Mouse (Mus musculus) embryo, embryonic 10.5 days (tissue): ENCODE results near the gene Bak1.
"Not testable (repeated sequence)": the region's sequence is repeated elsewhere in the genome, so short reads cannot be mapped to it uniquely, and the experiment has no call there.

Source experiments
- DNase-seq: peaks from one replicate; pipeline ENCODE4 v3.0.0-alpha.2; 2015; ENCODE audit warnings: low spot score

Bak1 gene

DNA sequence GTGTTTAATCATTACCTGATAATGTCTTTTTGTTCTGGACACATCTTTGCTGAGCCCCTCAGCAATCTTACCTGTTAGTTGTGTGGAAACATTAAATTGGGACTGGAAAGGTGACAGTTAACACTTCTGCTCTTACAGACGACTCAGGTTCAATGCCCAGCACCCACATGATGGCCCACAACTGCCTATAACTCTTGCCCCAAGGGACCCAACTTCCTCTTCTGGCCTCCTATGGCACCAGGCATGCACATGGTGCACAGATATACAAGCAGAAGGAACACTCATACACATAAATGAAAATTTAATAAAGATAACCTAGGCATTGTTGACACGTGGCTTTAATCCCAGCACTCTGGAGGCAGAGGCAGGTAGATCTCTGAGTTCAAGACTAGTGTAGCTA lies 49.4 kb downstream of the Bak1 start:
- no peak for DNase-seq

DNA sequence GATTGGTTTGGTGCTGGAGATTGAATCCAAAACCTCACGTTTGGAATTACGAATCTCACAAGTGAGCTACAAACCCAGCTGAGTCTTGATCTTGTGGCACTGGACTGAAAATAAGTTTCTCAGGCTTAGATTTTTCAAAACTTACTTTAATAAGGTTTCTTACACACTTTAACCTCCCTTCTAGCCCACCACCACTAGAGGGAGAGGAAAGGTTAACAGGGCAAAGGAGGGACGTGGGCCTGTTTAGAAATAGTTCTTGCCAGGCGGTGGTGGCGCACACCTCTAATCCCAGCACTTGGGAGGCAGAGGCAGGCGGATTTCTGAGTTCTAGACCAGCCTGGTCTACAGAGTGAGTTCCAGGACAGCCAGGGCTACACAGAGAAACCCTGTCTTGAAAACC lies 51.5 kb downstream of the Bak1 start:
- not testable (repeated sequence) for DNase-seq

DNA sequence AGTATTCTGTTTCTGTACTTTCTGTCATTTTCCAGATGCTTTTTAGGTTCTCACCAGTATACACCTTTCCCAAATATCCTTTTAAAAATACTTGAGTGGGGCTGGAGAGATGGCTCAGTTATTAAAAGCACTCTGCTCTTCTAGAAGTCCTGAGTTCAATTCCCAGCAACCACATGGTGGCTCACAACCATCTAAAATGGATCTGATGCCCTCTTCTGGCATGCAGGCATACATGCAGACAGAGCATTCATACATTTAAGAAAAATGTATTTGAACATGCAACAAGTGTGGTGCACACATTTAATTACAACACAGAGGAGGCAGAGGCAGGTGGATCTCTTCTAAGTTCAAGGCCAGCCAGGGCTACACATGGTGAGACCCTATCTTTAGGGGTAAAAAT lies 53.4 kb downstream of the Bak1 start:
- DNase-seq = no peak

DNA sequence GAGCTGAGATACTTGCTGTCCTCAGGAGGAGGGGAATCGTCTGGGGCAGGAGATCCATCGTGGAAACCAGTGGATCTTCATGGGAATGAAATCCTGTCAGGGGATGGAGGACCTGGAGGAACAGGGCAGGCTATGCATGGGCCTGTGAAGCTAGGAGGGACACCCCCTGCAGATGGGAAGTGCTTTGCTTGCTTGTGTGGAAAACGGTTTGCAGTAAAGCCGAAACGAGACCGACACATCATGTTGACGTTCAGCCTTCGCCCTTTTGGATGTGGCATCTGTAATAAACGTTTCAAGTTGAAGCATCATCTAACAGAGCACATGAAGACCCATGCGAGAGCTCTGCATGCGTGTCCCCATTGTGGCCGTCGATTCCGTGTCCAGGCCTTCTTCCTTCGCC lies 54.3 kb downstream of the Bak1 start:
- no peak for DNase-seq

DNA sequence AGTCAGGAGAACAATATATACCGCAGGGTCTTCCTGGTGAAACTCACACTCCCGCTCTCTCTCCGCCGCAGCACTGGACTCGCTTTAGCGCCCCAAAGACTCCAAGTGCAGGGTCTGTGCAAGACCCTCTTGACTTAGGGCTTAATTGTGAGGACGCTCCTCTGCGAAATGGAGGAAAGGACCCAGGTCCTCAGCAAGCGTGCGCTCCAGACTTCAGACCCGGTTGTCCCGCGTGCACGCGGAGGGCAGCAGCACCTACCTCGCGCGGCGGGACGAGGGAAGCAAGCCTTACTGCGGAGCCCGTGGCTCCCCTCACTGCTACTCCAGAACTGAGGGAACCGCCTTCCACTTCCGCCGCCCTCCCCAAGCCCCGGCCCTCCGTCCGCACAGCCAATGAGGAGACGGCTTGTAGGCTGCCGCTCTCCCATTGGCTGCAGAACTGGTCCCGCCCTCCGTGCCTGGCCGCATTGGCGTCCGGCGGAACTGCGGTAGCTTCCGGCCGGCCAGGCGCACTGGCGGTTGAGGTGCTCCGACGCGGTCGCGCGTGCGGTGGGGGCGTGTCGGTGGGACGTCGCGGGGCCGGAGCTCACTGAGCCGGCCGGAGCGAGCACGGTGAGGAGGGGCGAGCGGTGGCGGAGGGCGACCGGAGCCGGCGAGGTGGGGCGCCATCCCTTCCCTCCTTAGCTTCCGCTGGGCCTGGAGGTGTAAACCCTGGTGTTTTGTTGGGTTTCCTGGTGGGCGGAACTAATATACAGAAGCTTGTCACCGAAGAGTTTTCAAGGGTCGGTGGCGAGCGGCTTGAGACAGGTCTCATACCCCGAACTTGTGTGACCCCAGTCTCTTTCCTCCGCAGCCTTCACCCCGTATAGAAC lies 55.9 kb downstream of the Bak1 start, which contains the start of gene Zbtb9:
Zbtb9 (plus strand) TSS at position 465 of the 872 bp plus-strand sequence.
- DNase-seq = peak; percentile 97

DNA sequence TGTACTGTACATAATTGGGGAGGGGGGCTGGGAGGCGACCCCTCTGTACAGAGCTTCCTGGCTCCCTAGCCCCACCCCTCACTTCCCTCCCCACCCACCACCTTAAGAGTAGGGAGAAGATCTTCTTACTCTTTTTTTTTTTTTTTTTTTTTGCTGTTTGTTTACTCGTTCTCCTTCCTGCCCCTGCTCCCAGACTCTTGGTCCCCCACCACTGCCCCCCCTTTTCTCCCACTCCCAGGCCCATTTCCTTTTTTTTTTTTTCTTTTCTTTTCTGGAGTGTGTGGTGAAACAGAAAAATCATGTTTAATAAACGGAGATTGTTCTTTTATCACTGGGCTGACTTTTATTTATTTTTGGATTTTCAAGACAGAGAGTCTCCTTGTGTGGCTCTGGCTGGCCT lies 56.7 kb downstream of the Bak1 start:
- no peak for DNase-seq

DNA sequence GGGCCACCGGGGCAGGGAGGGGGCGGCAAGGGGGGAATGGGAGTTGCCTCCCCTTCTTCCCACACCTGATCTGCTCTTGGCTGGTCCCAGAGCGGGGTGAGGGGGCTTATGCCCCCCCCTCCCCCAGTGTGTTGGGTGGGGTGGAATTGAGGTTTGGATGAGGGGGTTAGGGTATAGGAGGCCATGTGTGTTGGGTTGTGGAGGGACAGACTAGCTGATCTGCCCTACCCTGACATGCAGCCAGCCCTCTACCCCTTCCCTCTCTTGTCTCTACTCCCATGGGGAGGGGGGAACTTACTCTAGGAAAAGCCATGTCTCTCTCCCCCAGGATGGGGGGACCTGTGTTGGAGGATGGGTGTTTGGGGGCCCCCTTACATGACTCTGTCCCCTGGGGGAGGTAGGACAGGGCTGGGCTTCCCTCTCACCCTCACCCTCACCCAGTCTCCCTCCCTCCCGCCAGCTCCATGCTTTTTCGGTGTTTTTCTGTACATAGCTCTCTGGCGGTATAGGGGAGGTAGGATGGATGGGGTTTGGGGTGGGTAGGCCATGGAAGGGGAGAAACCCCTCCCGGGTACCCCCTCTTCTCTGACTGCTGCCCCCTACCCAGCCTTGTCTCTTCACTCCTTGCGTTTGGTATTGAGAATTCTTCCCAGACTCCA lies 57.4 kb downstream of the Bak1 start:
- no peak for DNase-seq

DNA sequence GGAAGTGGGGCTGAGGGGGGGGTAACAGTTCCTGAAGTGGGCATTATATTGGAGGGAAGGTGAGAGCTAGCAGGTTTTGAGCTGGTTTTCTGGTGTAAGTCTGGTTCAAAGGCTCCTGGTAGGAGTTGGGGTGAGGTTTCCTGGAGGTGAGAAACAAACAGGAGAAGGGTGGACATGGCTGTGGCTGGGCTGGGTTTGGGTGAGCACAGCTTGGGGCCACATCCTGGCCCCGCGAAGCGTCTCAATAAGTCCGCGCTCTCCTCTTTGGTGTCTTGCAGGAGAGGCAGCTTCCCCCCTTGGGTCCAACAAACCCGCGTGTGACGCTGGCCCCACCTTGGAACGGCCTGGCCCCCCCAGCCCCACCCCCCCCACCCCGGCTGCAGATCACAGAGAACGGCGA lies 58.6 kb downstream of the Bak1 start:
- DNase-seq = no peak
